In the genomic region with DNA sequence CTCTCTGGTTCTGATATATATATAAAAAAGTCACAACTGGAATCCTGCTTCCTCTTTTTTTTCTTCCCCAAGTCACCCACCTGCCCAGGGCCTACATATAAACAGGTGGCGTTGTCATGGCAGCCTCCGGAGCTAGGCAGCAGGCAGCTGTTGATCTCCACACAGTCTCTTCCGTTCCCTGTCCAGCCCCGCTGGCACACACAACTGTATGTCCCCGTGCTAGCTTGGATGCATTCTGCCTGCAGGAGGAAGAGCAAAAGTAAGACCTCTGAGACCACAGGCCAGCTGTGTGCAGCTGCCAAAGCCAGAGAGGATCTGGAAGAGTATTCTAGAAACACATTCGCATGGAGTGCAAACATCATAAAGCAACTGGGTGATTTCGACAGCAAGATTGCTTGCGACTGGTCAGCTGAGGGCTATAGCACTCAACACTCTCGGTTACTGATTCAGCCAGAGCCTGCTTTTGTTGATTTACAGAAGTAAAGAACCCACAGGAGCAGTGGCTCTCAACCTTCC, we compare ENCODE assay signal across 8 mouse cellular contexts.
DNase-seq lines count a peak whose midpoint lies in the region; ATAC-seq and TF ChIP-seq lines count a peak whose summit lies in the region.
"Had no signal": no experiment of that assay in that cellular context is flagged by ENCODE, and none has a peak within 500 bp of the region (broad histone marks: within the 10 kb centered on the region; RNA-seq: fewer than 3 reads in every experiment).

No protein-coding gene starts in this region.

- H3K36me3 ChIP-seq in lung, embryonic 14.5 days (ENCODE audit: insufficient read depth), result no peaks in the 10 kb centered on the region
- H3K36me3 ChIP-seq: limb, embryonic 15.5 days had no signal

- no peaks in the 10 kb centered on the region for H3K4me1 ChIP-seq in lung, embryonic 14.5 days (ENCODE audit: insufficient read depth)
- H3K4me1 ChIP-seq: limb, embryonic 15.5 days had no signal

- no peak overlapping the region for H3K9ac ChIP-seq in lung, embryonic 14.5 days
- H3K9ac ChIP-seq: limb, embryonic 15.5 days had no signal

- WGBS in lung, embryonic 14.5 days, result 45% methylated on average over 9 of the region's 9 CpGs

- H3K4me3 ChIP-seq in lung, embryonic 14.5 days (ENCODE audit: low read depth, low read length), result no peak overlapping the region
- H3K4me3 ChIP-seq: limb, embryonic 15.5 days had no signal

- H3K4me2 ChIP-seq in lung, embryonic 14.5 days, result no peak overlapping the region
- H3K4me2 ChIP-seq: limb, embryonic 15.5 days had no signal

- H3K9me3 ChIP-seq in lung, embryonic 14.5 days (ENCODE audit: low read depth, low read length), result no peaks in the 10 kb centered on the region
- H3K9me3 ChIP-seq: limb, embryonic 15.5 days had no signal

- peak; percentile 65 for ATAC-seq in lung, embryonic 14.5 days (ENCODE audit: insufficient read depth)

- DNase-seq in thymus, postnatal 0 days (ENCODE audit: low spot score), result peak; percentile 7
- DNase-seq in thymus, postnatal 10 days (ENCODE audit: low spot score in 2 of 2), result no peak
- DNase-seq in heart, postnatal 25 days (ENCODE audit: low spot score), result peak; percentile 6
- DNase-seq in lung, embryonic 14.5 days, result peak; percentile 61
- DNase-seq in thymus, postnatal 4 days, result peak; percentile 30
- no peak for DNase-seq in layer of hippocampus, adult 18-20 months (ENCODE audit: low spot score in 2 of 2)
- no peak for DNase-seq in left cerebral cortex, adult 9 months (ENCODE audit: low spot score in 2 of 2)

- no peak for TF ChIP-seq CTCF in lung, embryonic 14.5 days (IDR thresholded peaks at IDR 0.05; ENCODE audit: low read depth)

- intact Hi-C loops in heart, postnatal 25 days (cut with DNase I), result no loop called here

- H3K27ac ChIP-seq in lung, embryonic 14.5 days (ENCODE audit: low read depth), result no peak overlapping the region
- H3K27ac ChIP-seq: limb, embryonic 15.5 days had no signal

- no peaks in the 10 kb centered on the region for H3K27me3 ChIP-seq in lung, embryonic 14.5 days (ENCODE audit: insufficient read depth, low read length)
- H3K27me3 ChIP-seq: limb, embryonic 15.5 days had no signal

Comparison
In these comparisons a context has a peak if more than half of its experiments do, and no peak if none do; other contexts are left out.
1. DNase-seq: peak in thymus, postnatal 0 days (single experiment), heart, postnatal 25 days (single experiment), lung, embryonic 14.5 days (single experiment) and thymus, postnatal 4 days (single experiment); none in thymus, postnatal 10 days (0 of 2), layer of hippocampus, adult 18-20 months (0 of 2) and left cerebral cortex, adult 9 months (0 of 2).